Mouse (Mus musculus): ENCODE results near the gene Zfhx3.

GRCm38 (mm10) chr8:108962516-108962915, 1020.1 kb downstream of the Zfhx3 start:
- no peak for TF ChIP-seq EP300 (IDR thresholded peaks at IDR 0.05; ENCODE audit: low read depth)
- TF ChIP-seq CTCF (IDR thresholded peaks at IDR 0.05; ENCODE audit: low read depth), result no peak

Measured in liver, embryonic 14.5 days (tissue).